Mouse (Mus musculus) liver, postnatal 0 days (tissue): ENCODE data around the gene Mad1l1.

ENCODE experiments used
- CTCF ChIP-seq: sonication (generic); IDR thresholded peaks from 2 replicates; pipeline ENCODE4 v1.5.1; 2016; ENCODE audit warnings: antibody characterized with exemption, low read depth
- EP300 ChIP-seq: IDR thresholded peaks from 2 replicates; pipeline ENCODE4 v1.6.1; 2016; ENCODE audit warnings: antibody characterized with exemption, low read depth, mild to moderate bottlenecking

DNA sequence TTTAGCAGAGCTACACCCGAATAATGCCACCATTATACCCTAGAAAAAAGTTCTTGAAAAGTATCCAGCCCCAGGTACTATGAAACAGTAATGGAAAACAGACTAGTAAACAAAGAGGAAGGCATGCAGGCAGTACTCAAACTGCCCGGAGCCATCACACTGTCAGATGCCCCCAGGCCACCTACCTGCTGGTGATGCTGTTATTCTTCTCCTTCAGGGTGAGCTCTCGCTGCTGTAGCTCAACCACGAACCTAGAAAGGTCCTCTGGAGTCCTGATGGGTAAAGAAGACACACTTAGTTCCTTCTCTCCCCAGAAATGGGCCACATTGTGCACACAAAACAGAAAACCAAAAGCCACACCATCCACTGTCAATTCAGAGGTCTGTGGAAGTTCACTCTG lies 60.0 kb downstream of the Mad1l1 start:
- TF ChIP-seq CTCF, result no peak
- no peak for TF ChIP-seq EP300
